Mouse (Mus musculus) lung, postnatal 0 days (tissue): Measurements from ENCODE around the gene Mapk14.

Experiments used
- CTCF ChIP-seq: IDR thresholded peaks from 2 replicates; pipeline ENCODE4 v1.5.1; 2016; ENCODE audit warnings: antibody characterized with exemption, mild to moderate bottlenecking
- EP300 ChIP-seq: IDR thresholded peaks from 2 replicates; pipeline ENCODE4 v1.6.1; 2016; ENCODE audit warnings: antibody characterized with exemption, mild to moderate bottlenecking, control low read depth

- TF ChIP-seq CTCF (no peak), EP300 (no peak; the same call in 1 of the 2 replicates)
Measured at GRCm38 (mm10) chr17:28697290-28698195, 6.4 kb downstream of the Mapk14 start.
